Mouse (Mus musculus) forebrain, embryonic 11.5 days (tissue): ENCODE measurements around the gene Proca1. TPM values are rescaled to one million over a fixed set of nuclear protein-coding genes. Genes with fewer than 3 reads are reported as not detected.

Experiments
- ATAC-seq: fragments of 200-750 bp; cut with Nextera tagmentation; replicated peaks from 2 replicates; pipeline ENCODE4 v1.8.0; 2017; ENCODE audit warnings: moderate TSS enrichment; ENCODE audit not compliant: low FRiP score
- DNase-seq: peaks from one replicate; pipeline ENCODE4 v3.0.0-alpha.2; 2017; ENCODE audit warnings: low spot score
- H3K27ac ChIP-seq: fragments of 300-500 bp; sonication (generic); 2 replicates; pipeline ENCODE4 v1.5.1; 2014; ENCODE audit warnings: low read depth, low read length
- H3K27me3 ChIP-seq: fragments of 300-500 bp; sonication (generic); 2 replicates; pipeline ENCODE4 v1.6.1; 2014; ENCODE audit warnings: mild to moderate bottlenecking, low read length, mixed read lengths; ENCODE audit not compliant: control insufficient read depth, insufficient read depth
- H3K36me3 ChIP-seq: fragments of 300-500 bp; sonication (generic); 2 replicates; pipeline ENCODE4 v1.6.1; 2014; ENCODE audit warnings: mild to moderate bottlenecking, low read length, moderate library complexity, mixed read lengths; ENCODE audit not compliant: control insufficient read depth, insufficient read depth
- H3K4me1 ChIP-seq: fragments of 300-500 bp; sonication (generic); replicated peaks from 2 replicates; pipeline ENCODE4 v1.6.1; 2014; ENCODE audit warnings: low read length, mixed read lengths; ENCODE audit not compliant: control insufficient read depth, insufficient read depth
- H3K4me2 ChIP-seq: fragments of 300-500 bp; sonication (generic); 2 replicates; pipeline ENCODE4 v1.6.1; 2014; ENCODE audit warnings: low read depth, mild to moderate bottlenecking, low read length, moderate library complexity, mixed read lengths; ENCODE audit not compliant: severe bottlenecking
- H3K4me3 ChIP-seq: fragments of 300-500 bp; sonication (generic); 2 replicates; pipeline ENCODE4 v1.5.1; 2014; ENCODE audit warnings: low read depth, low read length
- H3K9ac ChIP-seq: fragments of 300-500 bp; sonication (generic); 2 replicates; pipeline ENCODE4 v1.6.1; 2014; ENCODE audit warnings: low read length
- H3K9me3 ChIP-seq: fragments of 300-500 bp; sonication (generic); 2 replicates; pipeline ENCODE4 v1.6.1; 2016; ENCODE audit warnings: low read length, mixed read lengths; ENCODE audit not compliant: control insufficient read depth
- WGBS: fragments of 180-500 bp; shearing (Covaris S2); extraction: QIAGEN DNeasy Blood & Tissue Kit; methylation state at CpG from one replicate; pipeline ENCODE4 v1.1.7; 2014; 5-methylcytosine and 5-hydroxymethylcytosine counted together
- polyA plus RNA-seq: library from polyadenylated mRNA; unstranded; fragments of >200 nt; fragmentation: Nextera tagmentation; extraction: Ambion mirVana; gene quantifications from 2 replicates; pipeline ENCODE4 v1.2.1, GENCODE M21; 2014

The Proca1 gene
- polyA plus RNA-seq, 1 experiment from 2014 or later, result 1.6 TPM

DNA sequence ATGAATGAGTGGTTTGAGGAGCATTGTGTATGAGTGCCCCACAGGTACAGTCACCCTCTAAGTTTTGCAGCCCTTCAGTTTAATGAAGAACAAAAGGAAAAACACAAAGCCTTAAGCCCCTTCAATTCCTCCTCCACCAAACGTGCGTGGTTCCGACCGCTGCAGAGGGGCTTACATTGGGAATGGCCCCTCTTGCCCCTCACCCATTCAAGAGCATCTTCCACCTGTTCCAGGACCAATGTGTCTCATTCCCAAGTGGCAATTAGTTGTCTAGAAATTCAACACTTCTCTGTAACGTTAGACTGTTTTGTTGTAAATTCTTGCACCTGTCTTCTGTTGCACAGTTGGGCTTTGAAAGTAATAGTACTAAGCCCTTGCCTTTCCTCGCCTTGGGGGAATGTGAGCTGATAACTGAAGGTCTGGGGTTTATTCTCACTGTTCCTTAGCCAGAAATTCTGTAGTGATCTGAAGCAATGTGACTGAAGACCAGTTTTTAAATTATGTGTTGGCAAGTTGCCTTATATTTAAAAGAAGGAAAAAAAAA is 37.0 kb upstream of the Proca1 start:
- no peak overlapping the region for H3K4me3 ChIP-seq
- no peaks in the 10 kb centered on the region for H3K27me3 ChIP-seq
- no peak overlapping the region for H3K9ac ChIP-seq
- DNase-seq (no peak), ATAC-seq (no peak)
- peaks cover 23% of the 10 kb centered on the region for H3K36me3 ChIP-seq
- WGBS, result 76% methylated on average over 6 of the region's 6 CpGs
- H3K4me1 ChIP-seq, result 0 out of 2 replicates have a peak, but pooled peaks cover 2% of the 10 kb centered on the region
- H3K27ac ChIP-seq, result no peak overlapping the region
- no peaks in the 10 kb centered on the region for H3K9me3 ChIP-seq
- H3K4me2 ChIP-seq, result no peak overlapping the region

DNA sequence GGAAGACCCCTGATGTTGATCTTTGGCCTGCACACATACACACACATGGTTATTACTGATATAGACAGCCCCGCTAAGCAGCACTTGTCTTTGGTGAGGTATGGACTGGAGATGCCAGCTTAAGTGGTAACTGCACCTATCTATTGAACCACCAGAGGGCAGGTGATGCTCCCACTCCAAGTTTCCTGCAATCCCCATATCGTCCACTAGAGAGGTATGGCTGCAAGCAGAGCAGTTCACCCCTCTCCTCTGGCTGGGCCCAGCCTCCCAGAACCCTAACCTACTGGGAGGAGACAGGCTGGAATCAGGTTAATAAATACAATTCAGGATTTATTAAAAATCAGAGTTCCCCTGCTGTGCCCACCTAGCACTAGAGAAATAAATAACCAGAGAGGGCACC is 34.1 kb upstream of the Proca1 start:
- peaks cover 13% of the 10 kb centered on the region for H3K4me1 ChIP-seq
- no peak overlapping the region for H3K4me3 ChIP-seq
- H3K9ac ChIP-seq, result no peak overlapping the region
- 23% methylated on average over 2 of the region's 2 CpGs for WGBS
- H3K27me3 ChIP-seq, result no peaks in the 10 kb centered on the region
- ATAC-seq (0 out of 2 replicates have a peak, but pooled peaks have one; percentile 17), DNase-seq (peak; percentile 86)
- peaks cover 26% of the 10 kb centered on the region for H3K36me3 ChIP-seq
- H3K4me2 ChIP-seq, result no peak overlapping the region
- H3K27ac ChIP-seq, result no peak overlapping the region
- H3K9me3 ChIP-seq, result no peaks in the 10 kb centered on the region

DNA sequence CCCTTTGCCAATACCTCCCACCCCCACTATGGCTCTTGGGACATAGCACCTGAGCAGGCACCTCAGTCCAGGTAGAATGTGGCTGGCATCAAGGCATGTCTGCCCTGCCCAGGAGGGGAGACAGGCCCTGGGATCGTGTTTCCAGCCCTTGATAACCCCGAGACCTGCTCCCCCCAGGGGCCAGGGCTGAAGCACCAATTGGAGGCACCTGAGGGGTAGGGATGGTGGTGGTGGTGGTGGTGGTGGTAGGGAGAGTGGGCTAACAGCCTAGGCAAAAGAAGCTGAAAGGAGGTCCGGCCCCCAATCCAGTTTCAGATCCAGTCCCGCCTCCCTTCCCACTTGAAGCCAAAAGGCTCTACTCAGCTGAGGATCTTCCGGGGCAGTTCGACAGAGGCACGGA is 33.6 kb upstream of the Proca1 start:
- Histone ChIP-seq H3K4me3 (no peak overlapping the region), H3K36me3 (peaks cover 24% of the 10 kb centered on the region), H3K9me3 (no peaks in the 10 kb centered on the region), H3K4me2 (no peak overlapping the region), H3K27me3 (no peaks in the 10 kb centered on the region), H3K9ac (no peak overlapping the region), H3K27ac (no peak overlapping the region), H3K4me1 (peaks cover 13% of the 10 kb centered on the region)
- 76% methylated on average over 7 of the region's 7 CpGs for WGBS
- DNase-seq (no peak), ATAC-seq (no peak)

DNA sequence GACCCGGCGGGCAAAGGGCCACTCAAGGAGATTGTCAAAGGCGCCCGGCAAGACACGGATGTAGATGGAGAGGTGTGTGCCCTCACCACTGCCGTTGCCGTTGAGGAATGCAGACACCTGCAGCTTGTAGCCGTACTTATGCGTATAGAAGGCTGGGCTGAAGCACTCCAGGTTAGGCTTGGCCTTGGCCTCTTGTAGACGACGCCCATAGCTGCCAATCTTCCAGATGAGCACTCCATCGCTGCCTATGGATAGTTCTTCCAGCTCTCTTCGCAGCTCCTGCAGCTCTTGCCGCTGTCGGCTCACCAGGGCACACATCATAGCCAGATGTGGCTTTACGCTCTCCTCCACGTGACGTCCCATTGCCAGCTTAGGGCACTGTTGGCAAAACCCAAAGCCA is 33.0 kb upstream of the Proca1 start:
- Histone ChIP-seq H3K9me3 (no peaks in the 10 kb centered on the region), H3K27ac (no peak overlapping the region), H3K36me3 (peaks cover 21% of the 10 kb centered on the region), H3K9ac (no peak overlapping the region), H3K4me3 (no peak overlapping the region), H3K4me1 (peaks cover 13% of the 10 kb centered on the region), H3K4me2 (no peak overlapping the region), H3K27me3 (no peaks in the 10 kb centered on the region)
- ATAC-seq, result no peak
- DNase-seq, result no peak
- 94% methylated on average over 18 of the region's 18 CpGs for WGBS

DNA sequence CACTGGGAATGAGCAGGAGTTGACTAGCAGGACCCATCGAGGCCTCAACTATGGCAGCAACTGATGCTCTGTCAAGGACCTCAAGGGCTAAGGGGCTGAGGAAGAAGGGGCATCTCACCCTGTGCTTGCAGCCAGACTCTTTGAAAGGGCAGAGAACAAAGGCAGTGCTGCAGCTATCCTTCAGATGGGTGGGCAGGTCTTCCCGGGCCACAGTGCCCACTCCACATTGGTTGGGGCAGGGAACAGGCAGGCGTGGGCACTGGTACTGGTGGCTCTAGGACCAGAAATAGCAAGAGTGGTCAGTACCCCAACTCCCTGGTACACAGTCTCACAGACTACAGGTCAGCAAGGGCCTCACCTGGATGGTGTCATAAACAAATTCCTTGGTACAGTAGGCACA is 32.5 kb upstream of the Proca1 start:
- Histone ChIP-seq H3K9me3 (no peaks in the 10 kb centered on the region), H3K4me3 (no peak overlapping the region), H3K27ac (no peak overlapping the region), H3K36me3 (peaks cover 21% of the 10 kb centered on the region), H3K27me3 (no peaks in the 10 kb centered on the region), H3K4me2 (no peak overlapping the region), H3K4me1 (peaks cover 15% of the 10 kb centered on the region), H3K9ac (no peak overlapping the region)
- ATAC-seq (no peak), DNase-seq (no peak)
- 89% methylated on average over 3 of the region's 3 CpGs for WGBS

DNA sequence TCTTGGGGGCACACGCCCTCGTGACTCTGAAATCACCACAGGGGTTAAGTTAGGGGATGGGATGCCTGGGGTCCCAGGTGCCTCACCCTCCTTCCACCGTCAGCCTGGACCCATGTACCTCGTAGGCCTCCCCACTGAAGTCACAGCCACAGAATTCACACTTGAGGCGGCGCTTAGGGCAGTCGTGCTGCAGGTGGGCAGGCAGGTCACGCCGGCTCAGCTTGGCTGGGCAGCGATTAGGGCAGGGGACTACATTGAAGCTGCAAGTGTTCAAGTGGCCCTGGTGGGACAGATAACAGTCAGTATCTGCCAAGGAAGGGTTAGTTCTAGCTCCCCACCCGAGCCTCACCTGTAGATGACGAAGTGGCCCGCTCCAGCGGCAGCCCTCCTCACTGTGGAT is 32.0 kb upstream of the Proca1 start:
- H3K9ac ChIP-seq, result no peak overlapping the region
- DNase-seq, result no peak

DNA sequence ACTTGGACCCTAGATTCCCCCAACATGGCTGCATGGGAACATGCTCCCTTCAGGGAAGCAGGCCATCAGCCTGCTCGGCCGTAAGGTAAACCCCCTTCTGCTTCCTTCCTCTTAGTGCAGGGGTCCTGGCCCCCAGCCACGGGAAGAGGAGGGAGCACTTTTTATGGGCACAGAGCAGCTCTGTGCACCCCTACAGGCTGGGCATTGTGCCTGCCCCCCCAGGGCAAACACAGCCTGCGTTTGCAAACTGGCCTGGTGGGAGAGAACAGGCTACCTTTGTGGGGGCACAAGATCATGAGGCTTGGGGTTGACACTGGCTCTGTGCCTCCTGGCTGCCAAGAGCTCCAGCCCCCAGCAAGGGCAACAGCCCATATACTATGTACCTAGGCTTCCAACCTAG is 31.2 kb upstream of the Proca1 start:
- no peak overlapping the region for H3K4me3 ChIP-seq
- H3K4me2 ChIP-seq, result no peak overlapping the region
- peaks cover 20% of the 10 kb centered on the region for H3K4me1 ChIP-seq
- H3K27me3 ChIP-seq, result 0 out of 2 replicates have a peak, but pooled peaks cover 2% of the 10 kb centered on the region
- no peak overlapping the region for H3K27ac ChIP-seq
- ATAC-seq, result no peak
- H3K9me3 ChIP-seq, result no peaks in the 10 kb centered on the region
- H3K9ac ChIP-seq, result no peak overlapping the region
- H3K36me3 ChIP-seq, result peaks cover 21% of the 10 kb centered on the region
- WGBS, result 76% methylated on average over 4 of the region's 4 CpGs
- DNase-seq, result no peak

More for the DNA sequence above, 32.0 kb upstream of the Proca1 start:
- H3K27me3 ChIP-seq, result 0 out of 2 replicates have a peak, but pooled peaks cover 1% of the 10 kb centered on the region
- H3K4me1 ChIP-seq, result peaks cover 19% of the 10 kb centered on the region
- no peak overlapping the region for H3K4me3 ChIP-seq
- 95% methylated on average over 14 of the region's 14 CpGs for WGBS
- no peak overlapping the region for H3K27ac ChIP-seq
- ATAC-seq, result no peak
- H3K4me2 ChIP-seq, result no peak overlapping the region
- H3K36me3 ChIP-seq, result peaks cover 21% of the 10 kb centered on the region
- H3K9me3 ChIP-seq, result no peaks in the 10 kb centered on the region

DNA sequence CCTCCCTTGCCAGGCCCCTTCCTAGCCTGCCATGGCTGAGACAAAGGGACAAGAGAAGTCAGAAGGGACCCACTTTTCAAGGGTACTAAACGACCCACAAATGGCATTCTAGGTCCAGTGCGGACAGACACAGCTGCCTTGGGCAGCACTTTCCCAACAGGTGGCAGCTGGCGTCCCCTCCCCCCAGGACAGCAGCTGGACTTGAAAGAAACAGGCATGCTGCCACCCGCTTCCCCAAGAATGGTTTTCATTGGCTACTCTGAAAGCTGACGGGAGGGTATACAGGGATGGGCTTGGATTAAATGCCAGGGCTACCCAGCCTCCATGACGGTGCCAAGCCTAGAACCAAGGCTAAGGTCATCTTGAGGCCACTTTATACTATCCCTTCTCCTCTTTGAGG is 30.7 kb upstream of the Proca1 start:
- no peak for DNase-seq
- ATAC-seq, result no peak
- Histone ChIP-seq H3K4me2 (peak overlapping the region; percentile 86), H3K27me3 (0 out of 2 replicates have a peak, but pooled peaks cover 2% of the 10 kb centered on the region), H3K27ac (no peak overlapping the region; the same call in 1 of the 2 replicates), H3K36me3 (peaks cover 21% of the 10 kb centered on the region), H3K9me3 (no peaks in the 10 kb centered on the region), H3K4me3 (peak overlapping the region; percentile 99; the same call in 1 of the 2 replicates), H3K4me1 (peaks cover 20% of the 10 kb centered on the region), H3K9ac (no peak overlapping the region; the same call in 1 of the 2 replicates)
- 71% methylated on average over 6 of the region's 6 CpGs for WGBS

DNA sequence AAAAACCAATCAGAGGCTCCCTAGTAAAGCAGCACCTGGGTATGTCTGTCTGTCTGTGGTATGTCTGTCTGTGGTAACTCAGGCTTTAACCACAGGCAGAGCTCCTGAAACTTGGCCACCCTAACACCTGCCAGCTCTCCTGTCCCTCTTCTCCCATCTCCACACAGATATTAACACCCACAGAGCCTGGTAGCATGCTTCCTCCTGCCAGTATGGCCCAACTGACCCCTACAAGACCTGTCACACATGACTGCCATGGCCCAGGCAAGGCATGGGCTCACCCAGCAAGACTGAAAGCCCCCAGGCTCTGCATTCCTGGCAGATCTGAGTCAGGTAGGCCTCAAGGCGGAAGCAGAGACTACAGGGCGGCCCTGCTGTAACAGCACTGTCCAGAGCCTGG is 30.1 kb upstream of the Proca1 start:
- Histone ChIP-seq H3K4me1 (peaks cover 20% of the 10 kb centered on the region), H3K9me3 (no peaks in the 10 kb centered on the region), H3K27ac (peak overlapping the region; percentile 91), H3K9ac (peak overlapping the region; percentile 87), H3K4me3 (peak overlapping the region; percentile 99), H3K4me2 (peak overlapping the region; percentile 86), H3K27me3 (0 out of 2 replicates have a peak, but pooled peaks cover 2% of the 10 kb centered on the region), H3K36me3 (peaks cover 17% of the 10 kb centered on the region)
- DNase-seq, result no peak
- no peak for ATAC-seq
- WGBS, result 85% methylated on average over 2 of the region's 2 CpGs
